Mouse (Mus musculus): Measurements from ENCODE around the gene Prelp. TPM values are rescaled to one million over a fixed set of nuclear protein-coding genes. Genes with fewer than 3 reads are reported as not detected.
"Not testable (repeated sequence)": the region's sequence is repeated elsewhere in the genome, so short reads cannot be mapped to it uniquely, and the experiment has no call there.

Gene Prelp
- 10.7 and 13.3 TPM in 2 replicates for polyA plus RNA-seq (2012; rRNA removed)

GRCm38 (mm10) chr1:133921304-133921751, at the start of gene Prelp:
TSS of gene Prelp (minus strand) at chr1:133921414.
- no peaks in the 10 kb centered on the region for H3K36me3 ChIP-seq (ENCODE audit: control insufficient read depth, insufficient read depth, low read length)
- TF ChIP-seq POLR2A (IDR thresholded peaks at IDR 0.05; ENCODE audit: control insufficient read depth, extremely low read depth, insufficient read depth, low read length, poor library complexity) (no peak), CTCF (IDR thresholded peaks at IDR 0.05; ENCODE audit: borderline replicate concordance, control insufficient read depth, extremely low read depth, insufficient read depth, low read length, poor library complexity) (no peak)
- H3K4me3 ChIP-seq (ENCODE audit: control insufficient read depth, insufficient read depth, low read length) = no peak within 1 kb of the TSS
- 69% methylated on average over 8 of the region's 8 CpGs for WGBS
- H3K4me1 ChIP-seq (replicated peaks; ENCODE audit: control insufficient read depth, insufficient read depth, low read length) = no peaks in the 10 kb centered on the region; the same call in 1 of the 2 replicates
- H3K27ac ChIP-seq (ENCODE audit: control insufficient read depth, insufficient read depth, low read length) = no peak within 1 kb of the TSS; the same call in 1 of the 2 replicates
- no peaks in the 10 kb centered on the region for H3K27me3 ChIP-seq (ENCODE audit: control insufficient read depth, insufficient read depth, low read length)
- no peak for DNase-seq

DNA sequence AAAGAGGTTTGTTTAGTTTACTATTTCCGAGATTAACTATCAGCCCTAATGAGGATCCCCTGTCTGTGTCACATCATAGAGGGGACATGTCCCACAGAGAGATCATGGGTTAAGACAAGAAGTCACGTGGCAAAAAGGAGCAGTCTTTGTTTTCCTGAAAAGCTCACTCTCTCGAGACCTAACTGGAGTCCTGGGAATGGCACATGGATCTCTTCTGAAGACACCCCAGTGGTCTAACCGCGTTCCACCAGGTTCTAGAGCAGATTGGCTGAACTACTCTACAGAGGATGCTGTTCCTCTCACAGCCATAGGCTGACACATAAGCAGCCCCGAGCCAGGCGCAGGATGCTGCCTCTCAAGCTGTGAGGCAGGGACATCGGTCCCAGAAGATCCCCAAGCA, 48.2 kb upstream of the Prelp start:
- TF ChIP-seq POLR2A (IDR thresholded peaks at IDR 0.05; ENCODE audit: control insufficient read depth, extremely low read depth, insufficient read depth, low read length, poor library complexity) (no peak), CTCF (IDR thresholded peaks at IDR 0.05; ENCODE audit: borderline replicate concordance, control insufficient read depth, extremely low read depth, insufficient read depth, low read length, poor library complexity) (no peak)
- H3K36me3 ChIP-seq (ENCODE audit: control insufficient read depth, insufficient read depth, low read length) = no peaks in the 10 kb centered on the region
- no peaks in the 10 kb centered on the region for H3K27me3 ChIP-seq (ENCODE audit: control insufficient read depth, insufficient read depth, low read length)
- WGBS = 93% methylated on average over 8 of the region's 8 CpGs
- DNase-seq = no peak
- H3K27ac ChIP-seq (ENCODE audit: control insufficient read depth, insufficient read depth, low read length) = no peak overlapping the region
- no peak overlapping the region for H3K4me3 ChIP-seq (ENCODE audit: control insufficient read depth, insufficient read depth, low read length)
- no peaks in the 10 kb centered on the region for H3K4me1 ChIP-seq (replicated peaks; ENCODE audit: control insufficient read depth, insufficient read depth, low read length)

DNA sequence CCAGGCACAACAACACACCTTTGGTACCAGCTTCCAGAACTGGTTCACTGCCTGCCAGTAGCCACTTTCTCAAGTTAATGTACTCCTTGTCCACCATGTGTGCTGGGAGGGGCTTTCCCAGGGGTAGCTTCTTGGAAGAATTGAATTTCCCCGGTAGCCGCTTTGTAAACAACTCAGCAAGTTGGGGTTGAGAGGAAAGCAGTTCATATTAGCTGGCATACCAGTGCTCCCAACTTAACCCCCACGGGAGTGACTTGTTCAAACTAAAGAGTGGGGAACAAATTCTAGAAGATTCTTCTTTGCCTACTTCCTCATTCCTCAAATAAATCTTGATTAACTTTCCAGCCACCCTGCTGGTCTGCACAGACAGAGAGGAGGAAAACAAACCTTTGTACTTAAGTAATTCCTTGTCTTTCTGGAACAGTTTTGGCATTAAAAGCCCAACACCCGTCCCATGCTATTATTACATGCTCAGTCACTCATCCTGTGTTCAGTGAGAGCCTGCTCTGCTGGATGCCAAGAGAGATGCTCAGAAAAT, 47.6 kb upstream of the Prelp start:
- TF ChIP-seq POLR2A (IDR thresholded peaks at IDR 0.05; ENCODE audit: control insufficient read depth, extremely low read depth, insufficient read depth, low read length, poor library complexity) = no peak
- TF ChIP-seq CTCF (IDR thresholded peaks at IDR 0.05; ENCODE audit: borderline replicate concordance, control insufficient read depth, extremely low read depth, insufficient read depth, low read length, poor library complexity) = no peak
- H3K27me3 ChIP-seq (ENCODE audit: control insufficient read depth, insufficient read depth, low read length) = no peaks in the 10 kb centered on the region
- WGBS = 63% methylated on average over 4 of the region's 4 CpGs
- H3K27ac ChIP-seq (ENCODE audit: control insufficient read depth, insufficient read depth, low read length) = no peak overlapping the region
- DNase-seq = no peak
- H3K36me3 ChIP-seq (ENCODE audit: control insufficient read depth, insufficient read depth, low read length) = no peaks in the 10 kb centered on the region
- H3K4me1 ChIP-seq (replicated peaks; ENCODE audit: control insufficient read depth, insufficient read depth, low read length) = no peaks in the 10 kb centered on the region
- H3K4me3 ChIP-seq (ENCODE audit: control insufficient read depth, insufficient read depth, low read length) = no peak overlapping the region

DNA sequence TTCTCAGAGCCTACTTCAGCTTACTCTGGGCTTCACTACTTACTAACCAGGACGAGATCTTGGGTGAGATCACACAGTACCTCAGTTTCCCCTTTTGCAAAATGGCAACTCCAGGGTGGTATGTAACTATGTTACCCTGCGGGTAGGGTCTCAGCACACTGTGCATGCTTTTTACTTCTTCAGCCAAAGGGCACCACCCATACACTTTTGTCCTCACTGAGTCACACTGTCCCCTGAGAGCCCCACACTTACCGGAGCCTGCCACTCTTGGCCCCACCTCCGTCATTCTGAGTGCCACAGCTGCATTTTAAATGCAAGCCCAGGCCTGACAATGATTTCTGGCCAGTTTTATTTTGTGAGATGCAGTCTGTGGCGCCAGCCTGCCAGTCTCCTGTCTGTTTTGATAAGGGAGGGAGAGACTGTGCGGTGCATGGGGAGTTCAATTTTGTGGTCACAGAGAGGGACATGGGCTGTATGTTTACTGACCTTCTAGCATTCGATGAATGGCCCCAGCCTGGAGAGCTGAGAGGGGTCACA, 46.3 kb upstream of the Prelp start:
- DNase-seq = no peak
- Histone ChIP-seq H3K4me1 (replicated peaks; ENCODE audit: control insufficient read depth, insufficient read depth, low read length) (no peaks in the 10 kb centered on the region), H3K36me3 (ENCODE audit: control insufficient read depth, insufficient read depth, low read length) (no peaks in the 10 kb centered on the region), H3K27me3 (ENCODE audit: control insufficient read depth, insufficient read depth, low read length) (no peaks in the 10 kb centered on the region), H3K27ac (ENCODE audit: control insufficient read depth, insufficient read depth, low read length) (no peak overlapping the region), H3K4me3 (ENCODE audit: control insufficient read depth, insufficient read depth, low read length) (no peak overlapping the region)
- no peak for TF ChIP-seq POLR2A (IDR thresholded peaks at IDR 0.05; ENCODE audit: control insufficient read depth, extremely low read depth, insufficient read depth, low read length, poor library complexity)
- 93% methylated on average over 7 of the region's 7 CpGs for WGBS

- Histone ChIP-seq H3K4me3 (ENCODE audit: control insufficient read depth, insufficient read depth, low read length) (no peak overlapping the region), H3K36me3 (ENCODE audit: control insufficient read depth, insufficient read depth, low read length) (no peaks in the 10 kb centered on the region), H3K27me3 (ENCODE audit: control insufficient read depth, insufficient read depth, low read length) (no peaks in the 10 kb centered on the region), H3K27ac (ENCODE audit: control insufficient read depth, insufficient read depth, low read length) (no peak overlapping the region), H3K4me1 (replicated peaks; ENCODE audit: control insufficient read depth, insufficient read depth, low read length) (no peaks in the 10 kb centered on the region)
- 95% methylated on average over 2 of the region's 2 CpGs for WGBS
- TF ChIP-seq CTCF (IDR thresholded peaks at IDR 0.05; ENCODE audit: borderline replicate concordance, control insufficient read depth, extremely low read depth, insufficient read depth, low read length, poor library complexity) = no peak
- TF ChIP-seq POLR2A (IDR thresholded peaks at IDR 0.05; ENCODE audit: control insufficient read depth, extremely low read depth, insufficient read depth, low read length, poor library complexity) = no peak
- DNase-seq = no peak
These were observed 44.8 kb upstream of the Prelp start for GRCm38 (mm10) chr1:133966044-133966443.

GRCm38 (mm10) chr1:133965298-133965697, 44.1 kb upstream of the Prelp start:
- whole genome bisulfite sequencing = 83% methylated on average over 5 of the region's 5 CpGs
- no peak overlapping the region for H3K4me3 ChIP-seq (ENCODE audit: control insufficient read depth, insufficient read depth, low read length)
- H3K27me3 ChIP-seq (ENCODE audit: control insufficient read depth, insufficient read depth, low read length) = no peaks in the 10 kb centered on the region
- DNase-seq = no peak
- H3K27ac ChIP-seq (ENCODE audit: control insufficient read depth, insufficient read depth, low read length) = no peak overlapping the region
- TF ChIP-seq CTCF (IDR thresholded peaks at IDR 0.05; ENCODE audit: borderline replicate concordance, control insufficient read depth, extremely low read depth, insufficient read depth, low read length, poor library complexity) (no peak), POLR2A (IDR thresholded peaks at IDR 0.05; ENCODE audit: control insufficient read depth, extremely low read depth, insufficient read depth, low read length, poor library complexity) (no peak)
- no peaks in the 10 kb centered on the region for H3K4me1 ChIP-seq (replicated peaks; ENCODE audit: control insufficient read depth, insufficient read depth, low read length)
- H3K36me3 ChIP-seq (ENCODE audit: control insufficient read depth, insufficient read depth, low read length) = no peaks in the 10 kb centered on the region

DNA sequence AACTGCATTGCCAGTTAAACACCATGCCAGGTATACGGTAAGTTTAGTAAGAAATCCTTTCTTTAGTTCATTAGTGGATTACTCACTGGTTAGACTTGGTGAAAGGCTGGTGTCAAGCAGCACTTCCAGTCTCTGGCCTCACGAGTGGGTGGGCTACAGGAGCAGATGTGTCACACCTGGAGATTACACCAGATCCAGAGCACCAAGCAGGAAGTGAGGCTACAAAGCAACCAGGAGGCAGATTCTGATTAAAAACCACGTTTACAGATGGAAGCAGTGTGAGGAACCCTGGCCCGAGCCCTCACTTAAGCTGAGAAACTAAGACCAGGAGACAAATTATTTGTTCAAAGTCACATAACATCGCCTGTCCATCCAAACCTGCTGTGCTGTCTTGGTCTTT, 43.5 kb upstream of the Prelp start:
- H3K36me3 ChIP-seq (ENCODE audit: control insufficient read depth, insufficient read depth, low read length) = no peaks in the 10 kb centered on the region
- no peaks in the 10 kb centered on the region for H3K27me3 ChIP-seq (ENCODE audit: control insufficient read depth, insufficient read depth, low read length)
- 43% methylated on average over 5 of the region's 5 CpGs for WGBS
- no peaks in the 10 kb centered on the region for H3K4me1 ChIP-seq (replicated peaks; ENCODE audit: control insufficient read depth, insufficient read depth, low read length)
- TF ChIP-seq CTCF (IDR thresholded peaks at IDR 0.05; ENCODE audit: borderline replicate concordance, control insufficient read depth, extremely low read depth, insufficient read depth, low read length, poor library complexity) (no peak), POLR2A (IDR thresholded peaks at IDR 0.05; ENCODE audit: control insufficient read depth, extremely low read depth, insufficient read depth, low read length, poor library complexity) (no peak)
- no peak for DNase-seq
- no peak overlapping the region for H3K4me3 ChIP-seq (ENCODE audit: control insufficient read depth, insufficient read depth, low read length)
- H3K27ac ChIP-seq (ENCODE audit: control insufficient read depth, insufficient read depth, low read length) = no peak overlapping the region

DNA sequence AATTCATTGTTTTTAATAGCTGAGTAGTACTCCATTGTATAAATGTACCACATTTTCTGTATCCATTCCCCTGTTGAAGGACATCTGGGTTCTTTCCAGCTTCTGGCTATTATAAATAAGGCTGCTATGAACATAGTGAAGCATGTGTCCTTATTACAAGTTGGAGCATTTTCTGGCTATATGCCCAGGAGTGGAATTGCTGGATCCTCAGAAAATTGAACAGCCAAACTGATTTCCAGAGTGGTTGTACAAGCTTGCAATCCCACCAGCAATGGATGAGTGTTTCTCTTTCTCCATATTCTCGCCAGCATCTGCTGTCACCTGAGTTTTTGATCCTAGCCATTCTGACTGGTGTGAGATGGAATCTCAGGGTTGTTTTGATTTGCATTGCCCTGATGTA, 42.4 kb upstream of the Prelp start:
- H3K4me3 ChIP-seq (ENCODE audit: control insufficient read depth, insufficient read depth, low read length); H3K36me3 ChIP-seq (ENCODE audit: control insufficient read depth, insufficient read depth, low read length); H3K27me3 ChIP-seq (ENCODE audit: control insufficient read depth, insufficient read depth, low read length); DNase-seq; H3K27ac ChIP-seq (ENCODE audit: control insufficient read depth, insufficient read depth, low read length); H3K4me1 ChIP-seq (replicated peaks; ENCODE audit: control insufficient read depth, insufficient read depth, low read length): not testable (repeated sequence)
- WGBS = 100% methylated on average over 1 of the region's 1 CpGs

DNA sequence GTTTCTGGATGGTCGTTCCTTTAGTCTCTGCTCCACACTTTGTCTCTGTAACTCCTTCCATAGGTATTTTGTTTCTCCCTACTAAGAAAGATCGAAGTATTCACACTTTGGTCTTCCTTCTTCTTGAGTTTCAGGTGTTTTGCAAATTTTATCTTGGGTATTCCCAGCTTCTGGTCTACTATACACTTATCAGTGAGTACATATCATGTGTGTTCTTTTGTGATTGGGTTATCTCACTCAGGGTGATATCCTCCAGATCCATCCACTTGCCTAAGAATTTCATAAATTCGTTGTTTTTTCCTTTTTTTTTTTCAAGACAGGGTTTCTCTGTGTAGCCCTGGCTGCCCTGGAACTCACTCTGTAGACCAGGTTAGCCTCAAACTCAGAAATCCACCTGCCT, 41.9 kb upstream of the Prelp start:
- 93% methylated on average over 3 of the region's 3 CpGs for WGBS
- H3K4me3 ChIP-seq (ENCODE audit: control insufficient read depth, insufficient read depth, low read length); H3K27ac ChIP-seq (ENCODE audit: control insufficient read depth, insufficient read depth, low read length); H3K36me3 ChIP-seq (ENCODE audit: control insufficient read depth, insufficient read depth, low read length); H3K27me3 ChIP-seq (ENCODE audit: control insufficient read depth, insufficient read depth, low read length); H3K4me1 ChIP-seq (replicated peaks; ENCODE audit: control insufficient read depth, insufficient read depth, low read length); DNase-seq: not testable (repeated sequence)
